Mouse (Mus musculus) hindlimb bud, embryonic 11.5 days (tissue): ENCODE results near the gene Ecm1.

ENCODE experiments used
- DNase-seq: peaks from one replicate; pipeline ENCODE4 v3.0.0-alpha.2; 2012; ENCODE audit warnings: low read depth, low spot score; ENCODE audit errors: extremely low spot score

Gene Ecm1

DNA sequence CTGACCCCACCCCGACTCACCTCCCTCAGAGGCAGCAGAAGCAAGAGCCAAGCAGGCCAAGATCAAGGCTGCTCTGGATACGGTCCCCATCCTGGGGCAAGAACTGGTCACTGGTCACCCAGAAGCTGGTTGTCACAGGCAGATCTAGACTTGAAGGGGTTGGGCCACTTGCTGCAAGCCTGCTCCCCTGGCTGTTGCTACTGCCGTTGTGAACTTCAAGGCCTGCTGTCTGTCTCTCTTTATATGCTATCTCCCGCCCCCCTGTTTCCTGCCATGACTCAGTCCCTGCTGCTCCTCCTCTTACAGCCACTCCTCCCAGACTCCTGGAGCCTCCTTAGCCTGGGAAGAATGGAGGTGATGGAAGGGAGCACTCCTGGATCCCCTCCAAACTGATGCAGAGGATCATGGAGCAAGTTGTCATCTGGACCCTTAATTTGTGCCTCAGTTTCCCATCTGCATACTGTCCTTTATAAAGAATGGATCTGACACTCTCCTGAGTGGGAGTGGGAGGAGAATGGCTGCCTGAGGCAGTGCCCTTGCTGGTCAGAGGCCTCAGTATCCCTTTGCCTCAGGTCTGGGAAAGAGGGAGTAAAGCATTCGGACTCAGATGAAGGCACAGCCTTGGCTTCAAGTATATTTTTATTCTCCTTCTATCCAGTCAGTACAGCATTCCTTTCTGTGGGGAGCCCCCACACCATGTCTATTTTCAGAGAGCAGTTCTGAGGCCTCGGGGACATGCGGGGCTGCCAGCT lies at the start of gene Ecm1:
Gene Ecm1 (minus strand): TSS at position 217 of the 752 bp plus-strand sequence.
- DNase-seq = no peak

DNA sequence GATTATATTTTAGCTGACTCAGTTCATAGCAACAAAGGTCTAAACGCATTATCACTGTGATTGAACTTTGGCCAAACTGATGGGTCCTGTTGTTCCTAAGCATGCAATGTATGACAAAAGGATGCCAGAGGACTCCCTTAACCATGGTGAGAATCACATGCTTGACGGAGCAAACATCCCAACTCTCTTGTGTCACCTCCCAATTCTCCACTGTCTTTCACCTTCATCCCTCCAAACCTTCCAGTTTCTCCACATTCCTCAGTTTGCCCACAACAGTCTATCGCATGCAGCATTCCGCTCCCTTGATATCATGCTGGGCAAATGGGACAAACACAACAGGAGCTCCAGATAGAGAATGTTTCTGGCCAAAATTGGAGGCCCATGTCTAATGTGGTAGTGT lies 46.1 kb upstream of the Ecm1 start:
- DNase-seq = no peak

DNA sequence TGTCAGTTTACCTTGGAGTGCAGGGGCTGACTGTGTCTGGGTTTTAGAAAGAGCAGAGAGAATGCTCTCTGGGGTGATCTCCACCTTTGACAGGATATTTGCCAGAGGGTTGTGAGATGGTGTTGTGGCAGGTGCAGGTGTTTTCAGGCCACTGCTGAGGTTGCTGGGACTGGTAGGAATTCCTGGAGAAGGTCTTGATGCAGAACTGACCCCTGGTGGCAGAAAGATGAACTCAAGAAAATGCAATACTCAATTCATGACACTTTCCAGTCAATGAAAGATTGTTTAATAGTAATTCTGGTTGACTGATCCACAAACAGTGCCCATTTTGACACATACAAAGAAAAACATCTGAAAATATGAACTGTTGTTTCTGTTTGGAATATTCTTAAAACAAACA lies 32.6 kb upstream of the Ecm1 start:
- no peak for DNase-seq

DNA sequence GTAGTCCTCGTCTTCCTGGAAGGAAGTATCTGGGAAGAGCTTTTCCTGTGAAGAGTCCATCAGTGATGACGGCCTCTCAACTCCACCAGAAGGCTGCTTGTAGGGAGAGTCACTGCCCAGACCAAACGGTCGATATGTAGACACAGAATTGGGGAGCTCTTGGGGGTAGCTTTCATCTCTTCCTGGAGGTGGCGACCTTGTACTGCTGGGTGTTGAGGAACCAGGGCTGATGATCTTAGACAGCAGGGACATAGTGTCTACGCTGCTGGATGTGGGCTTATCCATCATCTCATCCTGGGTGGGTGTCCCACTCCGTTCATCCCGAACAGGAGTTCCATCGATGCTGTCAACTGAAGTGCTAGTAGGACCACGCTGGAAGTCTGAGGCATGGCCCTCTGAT lies 26.2 kb upstream of the Ecm1 start:
- no peak for DNase-seq

DNA sequence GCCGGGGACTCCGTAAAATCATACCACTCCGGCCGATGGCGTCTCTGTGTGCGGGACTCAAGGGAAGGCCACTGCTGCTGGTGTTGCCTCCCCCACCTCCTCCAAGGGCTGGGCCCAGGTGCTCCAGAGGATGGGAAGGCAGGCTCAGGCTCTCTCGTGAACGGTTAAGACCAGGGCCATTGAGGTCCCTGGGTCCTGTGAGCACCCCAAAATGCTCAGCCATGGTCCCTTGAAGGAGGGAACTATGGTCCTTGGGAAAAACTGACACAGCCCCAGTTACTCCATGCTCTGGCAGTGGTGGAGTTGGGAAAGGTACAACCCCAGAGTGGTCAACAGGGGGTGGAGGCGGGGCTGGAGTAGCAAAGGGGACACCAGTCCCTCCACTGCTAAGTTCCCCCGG lies 24.4 kb upstream of the Ecm1 start:
- DNase-seq = no peak

DNA sequence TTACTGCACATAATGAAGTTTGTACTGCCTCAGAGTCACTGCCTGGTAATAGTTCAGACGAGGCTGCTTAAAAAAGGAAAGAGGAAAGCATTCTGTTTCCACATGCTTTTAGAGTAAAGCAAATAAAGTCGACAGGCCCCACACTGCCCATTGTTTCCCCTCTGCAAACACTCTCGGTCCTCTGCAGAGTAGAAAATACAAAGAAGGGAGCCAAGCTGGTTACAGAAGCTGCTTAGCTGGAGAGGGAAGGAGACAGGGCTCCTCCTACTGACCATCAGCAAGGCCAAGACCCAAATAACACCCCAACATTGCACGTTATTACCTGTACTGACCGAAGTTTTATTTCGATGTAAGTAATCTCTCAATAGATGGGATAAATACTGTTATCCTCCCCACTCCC lies 23.6 kb upstream of the Ecm1 start:
- DNase-seq = no peak

DNA sequence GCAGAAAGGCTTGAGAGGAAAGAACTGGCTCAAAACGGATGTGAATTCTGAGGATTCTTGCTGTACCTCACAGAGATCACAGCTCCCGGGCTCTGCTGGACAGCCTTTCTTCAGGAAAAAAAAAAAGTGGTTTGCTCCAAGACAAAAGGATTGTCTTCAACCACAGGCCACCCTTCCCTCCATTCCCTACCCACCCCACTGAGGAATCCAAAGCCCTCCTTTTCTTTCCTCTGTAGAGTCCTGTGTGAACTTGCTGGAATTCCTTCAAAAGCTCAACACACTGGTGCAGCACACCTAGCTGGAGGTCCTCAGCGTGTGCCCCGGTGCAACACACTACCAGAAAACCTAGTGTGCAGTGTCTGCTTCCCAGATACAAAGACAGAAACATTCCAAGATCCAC lies 22.4 kb upstream of the Ecm1 start:
- DNase-seq = no peak

DNA sequence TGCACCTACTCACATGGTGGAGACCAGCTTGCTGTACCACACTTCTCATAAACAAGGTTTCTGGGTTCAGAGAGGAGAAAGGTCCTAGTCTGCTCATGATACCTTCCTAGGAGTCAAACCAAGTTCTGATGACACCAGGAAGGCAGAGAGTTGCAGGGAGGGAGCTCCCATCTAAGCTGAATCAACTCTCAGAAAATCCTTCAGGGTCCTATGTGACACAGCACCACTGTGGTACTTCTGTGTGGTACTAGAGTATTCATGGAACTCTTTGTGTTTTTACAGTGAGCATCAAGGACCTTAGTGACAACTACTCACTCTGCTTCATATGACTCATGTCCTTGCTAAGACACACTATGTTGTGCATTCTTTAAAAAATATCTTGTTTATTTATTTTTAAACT lies 21.3 kb upstream of the Ecm1 start:
- no peak for DNase-seq

DNA sequence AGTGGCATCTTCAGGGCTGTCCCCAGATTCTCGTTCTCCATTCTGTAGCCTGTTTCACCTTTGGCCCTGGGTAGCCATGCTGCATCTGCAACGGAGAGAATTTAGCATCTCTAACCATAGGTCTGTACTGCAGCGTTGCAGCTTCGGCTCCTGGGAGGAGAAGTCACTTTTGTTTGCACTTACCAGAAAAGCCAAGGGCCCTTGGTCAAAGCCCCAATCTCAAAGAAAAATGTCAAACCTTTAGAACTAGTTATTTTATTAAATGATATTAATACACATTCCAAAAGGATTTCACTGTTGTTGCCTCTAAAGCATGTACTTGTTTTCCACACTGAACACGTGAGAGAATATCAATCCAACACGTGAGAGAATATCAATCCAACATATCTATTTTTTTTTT lies 20.7 kb upstream of the Ecm1 start, which contains the start of gene Tars2:
Gene Tars2 (minus strand): TSS at position 101 of the 400 bp plus-strand sequence.
- DNase-seq = no peak

DNA sequence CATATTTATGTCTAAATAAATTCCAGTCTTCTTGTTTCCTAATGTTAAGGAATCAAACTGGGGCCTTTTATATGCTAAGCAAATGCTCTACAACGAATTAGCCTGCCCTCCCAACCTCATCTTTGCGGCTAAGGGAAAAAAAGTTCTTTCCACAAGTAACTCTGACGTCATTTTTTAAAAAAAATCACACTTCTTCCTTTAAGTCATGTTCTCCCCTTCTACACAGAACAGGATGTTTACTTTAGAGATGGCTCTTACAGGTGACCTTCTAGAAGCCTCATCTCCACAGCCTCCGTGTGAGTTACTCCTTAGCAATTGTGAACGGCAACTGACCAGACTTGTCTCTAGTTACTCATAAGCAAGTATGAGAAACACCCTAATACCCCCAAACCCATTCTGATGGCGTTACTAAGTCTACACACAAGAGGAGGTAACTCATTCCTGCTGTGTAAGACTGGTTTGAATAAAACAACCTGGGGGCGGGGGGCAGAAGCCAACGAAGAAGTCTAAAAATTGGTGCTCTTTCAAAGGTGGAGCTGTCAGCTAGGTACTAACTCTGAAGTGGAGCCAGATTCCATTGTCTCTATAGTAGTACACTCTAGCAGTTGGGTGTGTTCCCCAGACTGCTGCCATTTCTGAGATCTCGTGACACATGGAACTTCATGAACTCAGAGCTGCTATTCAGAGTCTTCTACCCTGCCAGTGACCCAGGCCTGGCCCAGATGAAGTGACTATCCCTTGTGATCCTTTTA lies 19.3 kb upstream of the Ecm1 start:
- no peak for DNase-seq

DNA sequence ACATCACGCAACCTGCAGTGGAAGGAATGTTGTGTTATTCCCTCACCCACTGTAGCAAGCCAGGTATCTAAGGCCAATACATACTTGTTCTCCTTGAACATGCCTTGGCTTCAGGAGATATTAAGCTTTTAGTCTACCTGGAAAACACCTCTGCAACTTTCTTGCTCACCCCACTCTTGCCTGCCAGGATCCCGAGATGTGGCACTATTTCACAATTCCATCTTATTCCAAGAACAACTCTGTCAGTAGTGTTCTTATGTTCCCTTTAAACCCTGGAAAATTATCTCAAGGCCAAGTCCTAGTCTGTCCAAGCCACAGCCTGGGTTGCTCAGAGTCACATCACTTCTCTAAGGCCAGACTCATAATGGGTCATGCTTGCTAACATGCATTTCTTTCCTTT lies 17.4 kb upstream of the Ecm1 start:
- DNase-seq = no peak

DNA sequence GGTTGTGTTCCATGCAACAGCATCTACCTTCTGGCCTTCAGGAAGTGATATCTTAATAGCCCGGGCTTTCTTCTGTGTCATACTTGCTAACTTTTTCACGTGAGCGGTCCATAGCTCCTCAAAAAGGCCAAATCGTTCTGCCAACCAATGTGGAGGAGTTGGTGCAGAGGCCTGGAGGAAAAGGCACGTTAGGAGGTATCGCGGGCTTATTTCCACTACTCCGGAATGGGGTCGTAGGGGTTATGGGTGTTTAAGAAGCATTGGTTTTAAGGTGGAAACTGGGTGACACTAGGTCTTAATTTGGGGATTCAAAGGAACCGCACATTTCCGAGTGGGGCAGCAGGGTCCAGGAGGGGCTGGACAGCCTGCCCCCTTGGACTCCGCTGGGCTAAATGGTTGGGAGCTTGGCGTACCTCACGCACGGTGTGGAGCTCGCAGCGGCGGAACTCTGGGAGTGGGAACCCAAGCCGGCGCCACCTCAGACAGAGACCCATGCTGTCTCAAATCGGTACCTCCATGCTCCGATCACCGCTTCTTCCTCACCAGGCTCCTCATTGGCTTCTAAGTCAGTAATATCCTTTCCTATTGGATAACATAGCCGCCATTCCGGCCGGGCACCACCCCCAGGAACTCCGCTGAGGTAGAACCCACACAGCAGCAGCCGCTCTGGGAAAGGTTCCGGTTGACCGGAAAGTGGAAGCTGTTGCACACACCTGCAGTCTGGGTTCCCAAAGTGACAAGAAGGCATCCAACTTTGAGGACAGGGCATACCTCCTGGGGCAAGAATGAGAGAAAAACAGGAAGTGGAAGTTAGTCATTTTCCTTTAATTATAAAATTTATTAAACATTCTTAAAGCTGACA lies 15.2 kb upstream of the Ecm1 start:
- peak; percentile 81 for DNase-seq

DNA sequence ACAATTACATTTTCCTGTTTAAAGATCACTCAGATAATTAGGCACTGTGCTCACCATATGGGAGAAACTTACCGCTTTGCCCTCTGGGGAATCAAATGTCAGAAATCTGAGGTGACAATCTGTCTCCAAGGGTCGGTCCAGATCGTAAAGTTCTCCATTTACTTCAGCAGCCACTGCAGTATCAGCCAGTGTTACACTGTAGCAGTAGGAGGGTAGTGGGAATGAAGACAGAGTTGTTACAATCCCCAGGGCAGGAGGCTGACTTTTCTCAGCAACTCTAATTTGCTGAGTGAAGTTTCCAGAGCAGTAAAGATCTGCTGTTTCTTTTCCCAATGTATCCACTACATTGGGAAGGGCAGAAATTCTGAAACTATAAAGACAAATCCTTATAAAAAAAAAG lies 13.6 kb upstream of the Ecm1 start:
- DNase-seq = no peak

DNA sequence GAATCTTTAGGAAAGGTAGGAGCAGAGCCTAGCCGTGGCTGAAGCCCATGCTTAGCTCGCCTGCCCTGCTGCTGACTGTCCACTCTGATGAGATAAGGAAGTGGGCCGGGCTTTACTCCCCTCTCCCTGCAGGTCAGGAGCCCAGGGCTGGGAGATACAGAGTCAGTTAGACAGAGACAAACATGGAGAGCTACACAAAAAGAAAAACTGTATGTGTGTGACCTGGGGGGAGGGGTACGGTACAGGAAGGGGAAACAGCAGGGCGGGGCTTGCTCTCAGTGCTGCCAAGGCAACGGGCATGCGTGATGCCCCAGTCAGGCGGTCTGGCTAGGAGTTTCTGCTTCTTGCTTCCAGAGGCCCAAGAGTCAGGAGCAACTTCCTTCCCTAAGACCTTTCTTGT lies 1.0 kb upstream of the Ecm1 start:
- DNase-seq = no peak

DNA sequence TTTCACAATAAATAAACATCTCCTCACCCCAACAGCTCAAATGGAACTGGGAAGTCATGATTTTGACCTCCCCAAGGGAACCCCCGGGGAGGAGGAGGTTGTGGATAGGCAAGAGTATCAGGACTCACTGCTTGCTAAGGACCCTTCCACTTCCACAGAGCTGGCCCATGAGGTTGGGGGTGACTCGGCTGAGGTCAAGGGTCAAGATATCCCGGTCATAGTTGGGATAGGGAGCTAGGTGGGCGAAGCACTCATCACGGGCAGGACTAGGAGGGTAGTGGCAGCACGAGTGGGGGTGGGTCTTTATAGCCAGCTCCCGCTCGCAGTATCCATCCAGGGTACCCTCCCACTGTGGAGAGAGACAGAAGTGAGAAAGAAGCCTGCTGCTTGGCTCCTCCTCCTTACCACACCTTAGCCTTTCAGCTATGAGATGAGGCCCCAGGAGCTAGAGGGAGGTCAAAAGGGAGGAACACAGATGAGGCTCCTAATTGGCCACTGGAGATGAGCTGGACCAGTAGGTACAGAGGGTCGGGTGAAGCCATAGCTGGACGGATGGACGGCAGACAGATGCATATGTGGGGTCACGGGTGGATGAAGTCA lies 4.2 kb downstream of the Ecm1 start:
- DNase-seq = no peak

DNA sequence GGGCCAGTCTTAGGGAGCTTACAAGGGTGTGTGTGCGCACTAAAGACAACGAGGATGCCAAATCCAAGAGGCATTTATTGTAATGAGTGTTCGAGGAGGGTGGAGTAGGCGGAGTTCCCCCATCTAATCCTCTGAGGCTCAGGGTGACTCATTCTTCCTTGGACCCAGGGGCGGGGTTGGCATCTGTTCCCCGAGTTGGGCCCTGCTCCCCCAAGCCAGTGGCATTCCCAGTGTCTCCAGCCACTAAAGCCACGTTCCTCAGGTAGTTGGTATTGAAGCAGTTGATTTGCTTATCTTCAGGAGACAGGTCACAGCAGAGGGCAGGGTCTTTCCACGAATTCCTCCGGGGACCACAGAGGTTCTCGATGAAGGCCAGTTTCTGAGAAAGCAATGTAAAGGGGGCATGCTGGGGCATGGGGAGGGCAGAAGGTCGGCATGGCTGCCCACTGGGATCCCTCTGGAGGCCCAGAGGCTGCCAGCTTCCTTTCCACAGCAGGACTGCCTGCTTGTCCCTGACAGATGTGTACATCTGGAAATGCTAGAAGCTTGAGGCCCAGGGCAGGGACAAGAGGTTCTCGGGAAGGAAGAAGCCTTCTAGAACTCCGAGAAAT lies 5.2 kb downstream of the Ecm1 start:
- no peak for DNase-seq

DNA sequence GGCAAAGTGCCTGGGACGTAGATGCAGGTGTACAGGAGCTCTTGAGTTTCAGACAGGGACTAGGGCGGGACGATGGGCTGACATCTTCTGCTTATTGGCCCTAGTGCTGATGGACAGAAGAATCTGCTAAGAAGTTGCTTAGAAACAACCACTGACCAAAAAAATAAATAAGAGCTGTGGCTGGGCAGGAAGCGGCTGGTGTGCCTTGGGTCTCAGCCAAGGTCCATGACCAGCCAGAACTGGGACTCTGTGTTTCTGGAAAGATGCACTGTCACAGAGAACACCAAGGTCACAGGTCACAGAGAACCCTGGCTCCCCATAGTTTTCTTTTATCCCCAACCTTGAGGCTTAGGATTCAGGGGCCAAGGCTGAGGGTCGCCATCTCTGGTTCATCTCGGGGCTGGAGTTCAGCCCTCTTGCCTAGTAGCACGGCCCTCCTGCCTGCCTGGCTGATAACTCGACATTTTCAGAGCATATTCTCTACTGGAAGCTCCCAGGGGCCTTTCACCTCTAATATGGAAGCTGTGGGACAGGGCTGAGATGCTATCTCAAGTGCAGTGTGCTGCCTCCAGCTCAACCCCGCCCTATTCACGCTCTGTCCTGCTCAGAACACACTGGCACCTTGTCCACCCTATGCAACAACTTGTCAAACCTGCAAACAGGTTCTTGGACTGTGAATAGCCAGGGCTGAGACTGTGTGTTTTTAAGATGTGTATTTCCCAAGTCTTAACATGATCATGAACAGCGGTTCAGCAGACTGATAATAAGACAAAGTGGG lies 6.4 kb downstream of the Ecm1 start:
- no peak for DNase-seq

DNA sequence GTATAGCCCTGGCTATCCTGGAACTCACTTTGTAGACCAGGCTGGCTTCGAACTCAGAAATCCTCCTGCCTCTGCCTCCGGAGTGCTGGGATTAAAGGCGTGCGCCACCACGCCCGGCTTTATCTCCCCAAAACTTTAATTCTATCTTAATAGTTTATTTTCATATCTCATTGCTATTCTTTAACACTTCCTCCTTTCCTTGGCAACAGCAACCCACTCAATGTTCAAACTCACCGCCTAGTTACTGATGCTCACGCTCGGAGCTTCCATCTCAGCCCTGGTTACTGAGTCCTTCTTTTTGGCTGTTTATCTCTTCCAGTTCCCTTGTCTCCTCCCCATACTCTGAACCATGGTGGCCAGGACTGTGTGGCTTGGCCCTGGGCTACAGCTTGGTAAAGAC lies 7.1 kb downstream of the Ecm1 start:
- DNase-seq = no peak

DNA sequence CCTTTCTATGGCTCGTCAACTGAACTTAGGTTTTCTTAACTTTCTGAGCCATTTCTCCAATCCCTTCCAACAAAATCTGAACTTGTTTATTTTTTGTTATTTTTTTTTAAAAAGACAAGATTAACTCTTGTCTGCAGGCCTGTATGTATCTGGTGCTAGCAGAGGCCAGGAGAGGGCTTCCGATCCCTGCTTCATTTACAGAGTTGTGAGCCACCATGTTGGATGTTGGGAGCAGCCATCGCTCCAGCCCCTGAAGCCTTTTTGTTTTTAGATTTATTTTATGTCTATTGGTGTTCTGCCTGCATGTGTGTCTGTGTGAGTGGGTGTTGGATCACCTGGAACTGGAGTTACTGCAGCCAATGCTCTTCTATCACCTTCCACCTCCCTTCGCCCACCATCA lies 7.6 kb downstream of the Ecm1 start:
- no peak for DNase-seq

DNA sequence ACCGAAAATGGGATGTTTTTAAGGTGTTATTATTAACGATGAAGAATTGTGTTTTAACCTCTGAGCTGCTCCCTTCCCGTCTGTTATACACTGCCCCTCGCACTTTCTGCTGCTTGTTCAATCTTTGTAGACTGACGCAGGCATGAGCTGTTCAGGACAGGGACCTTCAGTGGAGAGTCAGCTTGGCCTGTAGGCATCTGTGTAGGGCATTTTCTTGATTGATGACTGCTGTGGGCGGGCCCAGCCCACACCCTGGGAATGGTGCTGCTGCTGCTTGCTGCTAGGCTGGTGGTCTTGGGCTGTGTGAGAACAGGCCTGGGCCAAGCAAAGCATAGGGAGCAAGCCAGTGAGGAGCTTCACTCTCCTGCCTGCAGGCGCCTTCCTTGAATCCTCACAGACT lies 8.9 kb downstream of the Ecm1 start:
- no peak for DNase-seq
